Mouse (Mus musculus) spleen, postnatal 14 days (tissue): ENCODE measurements around the gene Sufu.
A peak's percentile ranks its signal among the peaks of the same experiment; 100 is the strongest.

Experiments used
- DNase-seq, 2 experiments: peaks; one replicate each; pipeline ENCODE4 v3.0.0; 2021 to 2022; ENCODE audit warnings: low spot score in 2 of 2

Sufu gene

GRCm38 (mm10) chr19:46514387-46514786, 117.7 kb downstream of the Sufu start:
- no peak for DNase-seq

GRCm38 (mm10) chr19:46515287-46515821, 118.7 kb downstream of the Sufu start:
- DNase-seq: no peak

- no peak for DNase-seq
Observed at GRCm38 (mm10) chr19:46516667-46517528, 120.2 kb downstream of the Sufu start.

- DNase-seq: no peak
Observed at GRCm38 (mm10) chr19:46517529-46518351, 121.0 kb downstream of the Sufu start.

GRCm38 (mm10) chr19:46518352-46518787, 121.7 kb downstream of the Sufu start:
- DNase-seq: no peak

GRCm38 (mm10) chr19:46518828-46519621, 122.3 kb downstream of the Sufu start:
- DNase-seq: no peak

- no peak for DNase-seq
Observed at GRCm38 (mm10) chr19:46521698-46522097, 125.0 kb downstream of the Sufu start.

- no peak for DNase-seq
Observed at GRCm38 (mm10) chr19:46522433-46523044, 125.8 kb downstream of the Sufu start.

- no peak for DNase-seq
Observed at GRCm38 (mm10) chr19:46523131-46523479, 126.4 kb downstream of the Sufu start.

- DNase-seq: no peak
Observed at GRCm38 (mm10) chr19:46523480-46524151, 126.9 kb downstream of the Sufu start.

- no peak for DNase-seq
Observed at GRCm38 (mm10) chr19:46524152-46524544, 127.5 kb downstream of the Sufu start.

- DNase-seq: no peak
Observed at GRCm38 (mm10) chr19:46524601-46525321, 128.1 kb downstream of the Sufu start.

GRCm38 (mm10) chr19:46525691-46526631, 129.3 kb downstream of the Sufu start:
- no peak for DNase-seq

GRCm38 (mm10) chr19:46527632-46528528, 131.2 kb downstream of the Sufu start:
- no peak for DNase-seq

GRCm38 (mm10) chr19:46528529-46529213, 132.0 kb downstream of the Sufu start:
- DNase-seq: peak; percentile 33 to 63

GRCm38 (mm10) chr19:46529601-46530448, 133.1 kb downstream of the Sufu start:
- no peak for DNase-seq
